Mouse (Mus musculus): ENCODE measurements at regions not wholly inside any gene's neighbourhood (a gene's known extent, or its start where the extent isn't known, plus 50 kb on each side); places are given as distances from the start of the nearest gene placed in this dataset.

DNA sequence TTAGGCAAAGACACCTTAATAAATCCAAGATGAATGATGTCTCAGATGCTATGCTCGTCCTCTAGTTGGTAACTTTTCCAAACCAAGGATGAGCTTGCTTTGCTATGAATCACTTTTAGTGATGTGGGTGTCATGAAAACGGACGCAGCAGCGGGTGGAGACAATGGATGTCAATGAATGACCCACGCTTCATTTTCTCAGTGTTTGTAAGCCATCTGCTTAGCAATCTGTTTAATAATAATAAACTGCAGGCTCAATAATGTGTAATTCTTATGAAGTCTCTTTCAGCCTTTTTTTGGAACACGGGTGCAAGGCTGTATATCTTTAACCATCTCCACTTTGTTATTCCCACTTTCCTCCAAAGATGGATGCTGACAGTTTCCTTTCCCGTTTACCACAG lies 110.6 kb downstream of the S1pr1 start:
- in situ Hi-C loops (cut with MboI; ENCODE audit: unreplicated experiment in 2 of 2): loop anchor here (25.0 kb wide), 2 partner anchors 708 to 1942 kb away; no protein-coding TSS in a partner anchor

- in situ Hi-C loops (cut with MboI; ENCODE audit: unreplicated experiment in 2 of 2): loop anchor here (25.0 kb wide), 2 partner anchors 708 to 1942 kb away; no protein-coding TSS in a partner anchor
Measured at GRCm38 (mm10) chr3:115603803-115604202, 111.1 kb downstream of the S1pr1 start.

DNA sequence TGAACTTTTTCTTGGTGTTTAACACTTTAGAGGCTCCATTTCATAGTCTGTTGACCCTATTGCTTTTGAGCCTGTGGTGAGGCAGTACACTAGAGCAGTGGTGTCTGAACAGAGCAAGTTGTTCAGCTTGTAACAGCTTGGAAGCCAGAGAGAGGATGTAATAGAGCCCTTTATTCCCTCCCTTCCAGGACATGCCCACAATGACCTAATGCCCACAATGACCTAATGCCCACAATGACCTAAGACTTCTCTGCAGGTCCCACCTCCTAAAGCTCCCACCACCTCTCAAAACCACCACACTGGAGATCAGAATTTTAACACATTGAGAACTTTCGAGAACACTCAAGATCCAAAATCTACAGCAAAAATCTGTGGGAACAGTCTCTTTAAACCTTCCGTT lies 115.6 kb downstream of the S1pr1 start:
- in situ Hi-C loops (cut with MboI; ENCODE audit: unreplicated experiment in 2 of 2): loop anchor here (5.0 to 10.0 kb wide), 4 partner anchors 43 to 383 kb away; no protein-coding TSS in a partner anchor

- in situ Hi-C loops (cut with MboI; ENCODE audit: unreplicated experiment in 2 of 2): loop anchor here (5.0 to 10.0 kb wide), 4 partner anchors 46 to 386 kb away; no protein-coding TSS in a partner anchor
Measured at GRCm38 (mm10) chr3:115596523-115596922, 118.3 kb downstream of the S1pr1 start.

DNA sequence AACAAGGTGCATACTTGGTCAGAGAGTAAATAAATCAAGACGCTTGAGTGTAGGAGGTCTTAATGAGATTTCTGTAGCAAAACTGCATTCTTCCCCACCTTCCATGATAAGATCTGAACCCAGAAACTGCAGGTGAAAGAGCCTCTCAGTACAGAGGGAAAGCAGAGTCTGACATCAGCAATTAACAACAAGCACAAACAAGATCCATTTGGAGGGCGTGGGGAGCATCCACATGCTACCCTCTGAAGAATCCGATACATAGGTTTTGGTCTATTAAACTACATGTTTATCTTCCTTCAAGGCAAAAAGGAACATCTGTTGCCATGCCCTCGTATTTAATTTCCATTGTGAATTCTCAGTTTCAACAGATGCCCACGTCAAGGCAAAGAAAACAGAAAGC lies 124.2 kb downstream of the S1pr1 start:
- in situ Hi-C loops (cut with MboI; ENCODE audit: unreplicated experiment in 2 of 2): loop anchor here in 1 of 2 experiments (5.0 to 10.0 kb wide), 2 partner anchors 54 to 387 kb away; no protein-coding TSS in a partner anchor

DNA sequence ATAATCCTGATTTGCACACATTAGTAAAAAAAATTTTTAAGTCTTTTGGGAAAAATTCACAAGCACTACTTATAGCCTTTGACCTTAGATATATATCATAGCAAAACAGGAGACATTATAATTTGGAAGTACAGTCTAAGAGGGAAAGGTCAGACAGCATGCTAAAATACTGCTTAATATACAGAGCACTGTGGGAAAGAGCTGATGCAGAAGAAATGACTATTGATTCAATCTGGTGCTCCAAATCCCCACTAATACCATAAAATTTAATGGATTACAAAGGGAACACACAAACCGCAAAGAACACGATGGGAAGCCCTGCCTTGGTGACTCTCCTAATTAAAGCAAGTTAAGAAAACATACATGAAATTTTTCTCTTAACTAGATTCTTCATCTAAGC lies 126.3 kb downstream of the S1pr1 start:
- in situ Hi-C loops (cut with MboI; ENCODE audit: unreplicated experiment in 2 of 2): no loop called here

DNA sequence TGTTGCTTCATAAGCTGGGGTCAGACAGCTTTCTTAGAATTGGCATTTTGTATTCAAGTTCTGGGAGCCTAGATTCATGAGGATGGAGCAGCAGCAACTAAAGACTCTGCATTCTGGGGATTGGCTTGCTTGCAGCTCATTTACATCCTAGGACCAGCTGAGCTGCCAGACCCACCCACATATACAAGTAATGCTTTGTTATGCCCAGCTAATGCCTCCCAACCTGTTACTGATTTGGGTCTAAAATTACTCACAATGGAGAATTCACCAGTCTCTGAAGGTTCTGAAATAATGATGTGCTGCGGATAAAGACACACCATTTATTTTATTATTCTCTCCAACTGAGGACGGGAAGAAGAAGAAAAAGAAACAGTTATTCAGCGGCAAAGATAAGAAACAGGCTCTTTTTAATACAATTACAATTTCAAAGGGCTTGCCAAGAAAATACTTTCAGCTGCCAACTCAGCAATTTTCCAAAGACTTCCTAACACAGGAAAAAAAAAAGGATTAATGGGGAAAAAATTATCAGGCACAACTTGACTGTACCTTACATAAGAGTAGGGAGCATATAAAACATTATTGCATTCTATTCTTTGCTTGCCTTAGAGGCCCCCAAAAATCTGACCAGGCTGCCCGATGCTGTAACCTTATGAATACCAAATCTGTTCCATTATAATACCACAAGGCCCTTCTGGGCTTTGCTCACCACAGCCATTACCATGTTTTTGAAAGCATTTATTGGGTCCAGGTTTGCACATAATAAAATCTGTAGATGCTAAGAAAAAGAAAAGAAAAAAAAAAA lies 134.5 kb downstream of the S1pr1 start:
- in situ Hi-C loops (cut with MboI; ENCODE audit: unreplicated experiment in 2 of 2): no loop called here

- in situ Hi-C loops (cut with MboI; ENCODE audit: unreplicated experiment in 2 of 2): no loop called here
Measured at GRCm38 (mm10) chr3:115575371-115575770, 139.5 kb downstream of the S1pr1 start.

GRCm38 (mm10) chr3:115562735-115563134 lies 152.1 kb downstream of the S1pr1 start:
- in situ Hi-C loops (cut with MboI; ENCODE audit: unreplicated experiment in 2 of 2): no loop called here

- in situ Hi-C loops (cut with MboI; ENCODE audit: unreplicated experiment in 2 of 2): no loop called here
Measured at GRCm38 (mm10) chr3:115554809-115555708, 159.8 kb downstream of the S1pr1 start.

GRCm38 (mm10) chr3:115553848-115554515 lies 160.9 kb downstream of the S1pr1 start:
- in situ Hi-C loops (cut with MboI; ENCODE audit: unreplicated experiment in 2 of 2): no loop called here

DNA sequence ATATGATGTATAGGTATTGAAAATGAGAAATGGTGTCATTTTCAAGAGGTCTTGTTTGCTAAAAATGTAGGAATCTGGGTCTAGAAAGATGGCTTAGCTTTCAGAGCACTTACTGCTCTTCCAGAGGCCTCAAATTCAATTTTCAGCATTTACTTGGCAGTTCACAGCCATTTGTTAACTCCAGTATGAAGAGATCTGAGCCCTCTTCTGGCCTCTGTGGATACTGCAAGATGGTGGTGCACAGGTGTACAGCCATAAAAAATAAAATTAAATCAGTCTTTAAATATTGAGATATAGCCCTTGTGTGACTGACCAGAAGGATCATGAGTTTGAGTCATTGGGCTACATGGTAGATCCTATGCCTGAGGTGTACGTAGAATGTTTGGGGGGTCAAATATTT lies 173.1 kb downstream of the S1pr1 start:
- in situ Hi-C loops (cut with MboI; ENCODE audit: unreplicated experiment in 2 of 2): loop anchor here in 1 of 2 experiments (25.0 kb wide), 1 partner anchor 1429 kb away; no protein-coding TSS in a partner anchor

DNA sequence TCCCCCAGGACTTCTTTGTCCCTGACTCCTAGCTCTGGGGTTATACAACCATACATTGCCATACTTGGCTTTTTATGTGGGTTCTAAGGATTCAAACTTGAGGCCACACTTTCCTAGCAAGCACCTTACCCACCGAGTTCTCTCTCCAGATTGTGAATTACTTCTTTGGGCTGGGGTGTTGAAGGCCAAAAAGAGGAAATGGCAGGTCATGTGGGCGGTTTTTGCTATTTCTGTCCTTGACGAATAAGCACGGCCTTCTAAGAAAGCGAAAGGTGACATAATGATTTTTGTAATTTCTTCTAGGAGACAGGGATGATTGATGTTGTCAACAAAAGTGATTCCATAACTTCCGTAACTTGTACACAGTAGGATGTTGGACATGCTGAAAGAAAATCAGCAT lies 176.5 kb downstream of the S1pr1 start:
- in situ Hi-C loops (cut with MboI; ENCODE audit: unreplicated experiment in 2 of 2): loop anchor here in 1 of 2 experiments (5.0 to 25.0 kb wide), 2 partner anchors 59 to 1426 kb away; no protein-coding TSS in a partner anchor

- in situ Hi-C loops (cut with MboI; ENCODE audit: unreplicated experiment in 2 of 2): loop anchor here in 1 of 2 experiments (5.0 to 25.0 kb wide), 2 partner anchors 445 to 1420 kb away; no protein-coding TSS in a partner anchor
Measured at GRCm38 (mm10) chr3:115532141-115532735, 182.6 kb downstream of the S1pr1 start.

GRCm38 (mm10) chr3:115530441-115530840 lies 184.4 kb downstream of the S1pr1 start:
- in situ Hi-C loops (cut with MboI; ENCODE audit: unreplicated experiment in 2 of 2): loop anchor here in 1 of 2 experiments (5.0 to 25.0 kb wide), 2 partner anchors 447 to 1418 kb away; no protein-coding TSS in a partner anchor

DNA sequence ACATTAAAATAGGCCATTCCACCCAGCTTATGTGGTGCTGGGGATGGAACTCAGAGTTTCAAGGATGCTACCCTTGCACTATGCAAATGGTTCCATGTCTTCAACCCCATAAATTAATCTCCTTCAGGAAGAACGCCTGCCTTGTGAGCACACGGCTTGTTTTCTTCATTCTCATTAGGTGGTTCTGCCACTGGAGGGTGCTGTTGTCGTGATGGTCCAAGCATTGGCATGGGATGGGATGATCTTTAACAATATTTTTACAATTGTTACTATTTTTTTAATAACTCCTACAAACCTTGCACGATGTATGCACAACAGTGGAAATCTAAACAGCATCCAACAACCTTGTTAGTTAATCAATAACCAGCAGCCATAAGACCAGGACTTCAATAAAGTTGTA lies 185.0 kb downstream of the S1pr1 start:
- in situ Hi-C loops (cut with MboI; ENCODE audit: unreplicated experiment in 2 of 2): loop anchor here (5.0 to 25.0 kb wide), 3 partner anchors 87 to 1418 kb away; no protein-coding TSS in a partner anchor

DNA sequence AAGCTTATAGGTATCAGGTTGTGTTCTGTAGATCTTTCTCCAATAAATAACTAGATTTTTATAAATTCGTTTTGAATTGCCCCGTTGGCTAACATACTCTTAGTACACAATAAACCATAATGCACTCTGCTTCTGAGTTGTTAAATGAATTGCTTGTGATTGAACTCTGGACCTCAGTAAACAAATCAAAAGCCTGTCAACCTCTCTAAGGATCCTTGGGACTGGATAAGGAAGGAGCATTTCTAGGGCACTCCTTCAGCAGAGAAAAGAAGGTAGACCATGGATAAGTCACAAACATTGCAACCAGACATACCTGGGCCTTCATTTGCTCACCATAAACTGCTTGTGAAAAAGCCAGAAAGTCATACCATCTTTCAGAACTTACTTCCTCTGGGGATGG lies 191.4 kb downstream of the S1pr1 start:
- in situ Hi-C loops (cut with MboI; ENCODE audit: unreplicated experiment in 2 of 2): no loop called here

GRCm38 (mm10) chr3:115515645-115516044 lies 199.2 kb downstream of the S1pr1 start:
- in situ Hi-C loops (cut with MboI; ENCODE audit: unreplicated experiment in 2 of 2): no loop called here

DNA sequence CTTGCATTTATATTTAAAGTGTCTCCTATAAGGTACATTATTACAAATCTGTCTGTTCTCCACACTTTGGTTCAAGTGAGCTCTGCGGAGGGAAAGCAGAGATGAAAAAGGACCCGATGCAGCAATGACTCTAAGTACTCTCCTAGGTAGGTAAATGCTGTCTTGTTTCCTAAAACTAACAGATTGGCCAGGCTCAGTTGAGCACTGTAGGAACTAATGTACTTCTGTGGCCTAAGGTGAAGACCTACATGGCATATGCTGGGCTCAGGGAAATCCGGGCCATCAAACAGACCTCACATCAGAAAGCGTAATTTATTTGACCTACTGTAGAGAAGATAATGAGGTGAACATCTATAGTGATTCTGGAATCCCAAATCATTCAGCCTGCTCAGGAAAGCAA lies 205.2 kb downstream of the S1pr1 start:
- in situ Hi-C loops (cut with MboI; ENCODE audit: unreplicated experiment in 2 of 2): no loop called here

GRCm38 (mm10) chr3:115497420-115497819 lies 217.5 kb downstream of the S1pr1 start:
- in situ Hi-C loops (cut with MboI; ENCODE audit: unreplicated experiment in 2 of 2): no loop called here
